Mouse (Mus musculus) heart, adult 11 months (tissue): ENCODE measurements around the gene Ufsp1.

Source experiments
- DNase-seq: peaks from one replicate; pipeline ENCODE4 v3.0.0; 2022

Ufsp1 gene

DNA sequence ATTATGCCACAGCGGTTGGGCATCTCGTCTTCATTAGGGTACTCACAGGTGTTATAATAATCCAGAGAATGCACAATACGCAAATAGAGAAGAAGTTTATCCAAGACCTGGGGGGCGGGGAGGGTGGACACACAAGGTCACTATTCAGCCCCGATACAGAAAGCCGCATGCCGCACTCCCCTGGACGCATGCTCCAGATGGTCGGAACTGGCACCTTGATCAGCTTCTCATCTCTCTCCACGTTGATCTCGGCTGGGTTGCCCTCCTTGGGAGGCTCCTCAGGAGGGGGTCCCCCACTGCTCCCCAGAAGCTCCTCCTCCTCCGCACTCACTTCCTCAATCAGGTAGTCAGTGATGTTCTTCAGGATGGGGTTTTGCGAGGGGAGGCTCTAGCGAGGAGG is 2.7 kb downstream of the Ufsp1 start:
- DNase-seq = peak; percentile 92

DNA sequence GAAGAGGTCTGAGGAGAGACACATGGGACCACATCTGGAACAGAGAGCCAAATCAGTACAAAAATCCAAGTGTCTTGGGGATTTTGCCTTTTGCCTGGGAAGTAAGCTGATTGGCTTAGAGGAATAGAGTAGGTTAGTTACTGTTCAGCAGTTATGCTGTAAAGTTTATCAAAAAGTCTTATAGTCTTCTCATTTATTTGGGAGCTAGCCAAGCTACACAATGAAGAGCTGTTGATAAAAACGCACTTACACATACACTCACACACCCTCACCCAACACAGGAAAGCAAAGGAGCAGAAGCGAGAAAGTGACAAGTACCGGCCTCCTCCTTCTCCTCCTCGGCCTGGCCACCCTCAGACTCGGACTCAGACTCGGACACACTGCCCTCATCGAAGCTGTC is 4.8 kb downstream of the Ufsp1 start:
- DNase-seq = no peak

DNA sequence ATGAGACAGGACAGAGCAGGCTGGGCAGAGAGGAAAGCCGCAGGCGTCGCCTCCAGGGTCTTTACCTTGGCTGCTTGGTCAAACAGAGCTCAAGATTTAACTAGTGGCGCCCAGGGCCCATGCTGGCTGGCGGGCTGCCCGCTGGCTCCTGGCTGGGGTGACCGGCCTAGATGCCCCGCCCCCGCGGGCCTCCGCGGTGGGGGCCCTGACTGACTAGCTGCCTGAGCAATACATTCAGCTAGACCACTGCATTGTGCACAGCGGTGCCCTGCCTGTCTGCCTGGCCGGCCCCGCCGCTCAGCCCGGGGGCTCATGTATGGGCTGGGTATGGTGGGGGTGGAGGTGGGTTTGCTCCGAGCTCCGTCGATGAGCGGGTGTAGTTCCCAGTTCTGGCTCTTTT is 6.8 kb downstream of the Ufsp1 start:
- peak; percentile 89 for DNase-seq

DNA sequence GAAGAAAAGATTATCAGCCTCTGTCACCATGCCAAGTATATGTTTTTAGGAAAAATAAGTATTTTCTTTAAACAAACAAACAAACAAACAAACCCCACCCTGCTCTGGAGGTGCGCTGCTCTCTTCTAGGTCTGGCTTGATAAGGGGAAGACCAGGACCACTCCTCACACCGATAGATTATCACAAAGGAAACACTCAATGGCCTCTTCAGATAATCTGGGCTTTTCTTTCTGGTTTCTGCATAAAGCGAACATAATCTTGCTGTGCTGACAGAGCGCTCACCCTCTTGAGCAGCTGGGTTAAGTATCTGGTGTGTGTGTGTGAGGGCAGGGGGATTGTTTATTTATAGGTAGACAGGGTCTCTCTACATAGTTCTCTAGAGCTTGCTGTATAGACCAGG is 9.2 kb downstream of the Ufsp1 start:
- no peak for DNase-seq

DNA sequence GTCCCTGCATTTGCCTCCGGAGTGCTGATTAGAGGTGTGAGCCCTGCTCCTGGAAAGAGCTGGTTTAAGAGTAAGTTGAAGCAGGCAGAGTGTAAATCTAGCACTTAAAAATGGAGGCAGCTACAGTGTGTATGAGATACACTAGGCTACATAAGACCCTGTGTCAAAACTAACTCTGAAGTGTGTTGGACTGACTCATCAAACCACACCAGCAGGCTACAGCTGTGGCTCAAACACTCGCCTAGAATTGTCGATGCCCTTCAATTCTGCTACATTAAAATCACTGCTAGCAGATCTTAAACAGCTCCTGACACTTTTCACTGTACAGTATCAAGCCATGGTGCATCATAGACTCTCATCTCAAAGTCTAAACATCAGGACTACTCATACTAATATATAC is 9.7 kb downstream of the Ufsp1 start:
- DNase-seq = no peak

DNA sequence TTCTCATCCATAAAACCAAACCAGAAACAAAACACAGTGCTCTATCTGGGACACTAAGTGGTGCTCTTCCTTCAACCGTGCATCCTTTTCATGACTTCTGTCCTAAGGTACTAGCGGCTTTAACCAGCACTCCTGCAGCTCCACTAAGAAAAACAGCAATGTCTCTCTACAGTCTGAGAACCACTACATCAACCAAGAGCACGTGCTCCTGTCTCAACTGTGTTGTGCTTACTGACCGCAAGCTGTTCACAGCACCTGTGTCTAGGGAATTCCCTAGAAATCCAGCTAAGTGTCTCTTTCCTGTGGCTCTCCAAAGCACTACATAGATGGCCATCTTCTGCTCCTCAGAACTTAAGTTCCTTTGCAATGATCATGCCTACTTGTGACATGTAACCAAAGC is 10.4 kb downstream of the Ufsp1 start:
- DNase-seq = no peak

DNA sequence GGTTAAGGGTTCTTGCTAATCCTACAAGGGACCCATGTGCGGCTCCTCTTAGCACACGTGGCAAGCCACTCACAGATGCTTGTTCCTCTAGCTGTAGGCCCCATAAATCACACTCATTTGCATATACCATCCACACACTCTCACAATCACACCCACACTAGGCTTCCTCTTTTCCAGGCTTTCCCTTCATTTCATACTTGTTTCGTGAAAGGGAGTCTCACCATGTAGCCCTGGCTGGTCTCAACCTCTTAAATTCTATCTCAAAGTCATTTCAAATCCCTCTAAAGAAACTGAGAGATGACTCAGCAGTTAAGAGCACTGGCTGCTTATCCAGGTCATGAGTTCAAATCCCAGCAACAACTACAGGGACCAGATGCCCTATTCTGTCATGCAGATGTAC is 11.4 kb downstream of the Ufsp1 start:
- no peak for DNase-seq

DNA sequence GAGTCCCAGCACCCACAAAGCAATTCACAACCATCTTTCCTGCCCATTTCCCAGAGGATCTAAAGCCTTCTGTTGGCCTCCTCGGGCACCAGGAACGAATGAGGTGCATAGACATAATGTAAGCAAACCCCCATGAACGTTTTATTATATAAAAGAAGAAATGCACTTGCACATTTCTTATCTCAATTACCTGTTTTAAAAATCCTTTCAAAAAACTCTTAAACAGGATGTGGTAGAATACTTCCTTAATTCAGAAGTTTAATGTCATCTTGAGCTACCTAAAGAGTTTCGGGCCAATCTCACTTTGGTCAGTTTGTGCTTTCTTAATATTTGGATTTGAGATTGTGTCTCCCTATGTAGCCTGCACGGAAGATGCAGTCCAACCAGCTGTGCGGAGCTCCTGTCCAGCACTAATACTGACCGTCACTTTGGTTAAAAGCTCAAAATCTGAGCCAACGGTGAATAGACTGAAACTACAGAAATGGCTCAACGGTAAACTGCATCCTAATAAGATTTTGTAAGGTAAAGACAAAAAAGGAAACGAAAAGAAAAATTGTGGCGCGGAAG is 12.1 kb downstream of the Ufsp1 start:
- DNase-seq = no peak

DNA sequence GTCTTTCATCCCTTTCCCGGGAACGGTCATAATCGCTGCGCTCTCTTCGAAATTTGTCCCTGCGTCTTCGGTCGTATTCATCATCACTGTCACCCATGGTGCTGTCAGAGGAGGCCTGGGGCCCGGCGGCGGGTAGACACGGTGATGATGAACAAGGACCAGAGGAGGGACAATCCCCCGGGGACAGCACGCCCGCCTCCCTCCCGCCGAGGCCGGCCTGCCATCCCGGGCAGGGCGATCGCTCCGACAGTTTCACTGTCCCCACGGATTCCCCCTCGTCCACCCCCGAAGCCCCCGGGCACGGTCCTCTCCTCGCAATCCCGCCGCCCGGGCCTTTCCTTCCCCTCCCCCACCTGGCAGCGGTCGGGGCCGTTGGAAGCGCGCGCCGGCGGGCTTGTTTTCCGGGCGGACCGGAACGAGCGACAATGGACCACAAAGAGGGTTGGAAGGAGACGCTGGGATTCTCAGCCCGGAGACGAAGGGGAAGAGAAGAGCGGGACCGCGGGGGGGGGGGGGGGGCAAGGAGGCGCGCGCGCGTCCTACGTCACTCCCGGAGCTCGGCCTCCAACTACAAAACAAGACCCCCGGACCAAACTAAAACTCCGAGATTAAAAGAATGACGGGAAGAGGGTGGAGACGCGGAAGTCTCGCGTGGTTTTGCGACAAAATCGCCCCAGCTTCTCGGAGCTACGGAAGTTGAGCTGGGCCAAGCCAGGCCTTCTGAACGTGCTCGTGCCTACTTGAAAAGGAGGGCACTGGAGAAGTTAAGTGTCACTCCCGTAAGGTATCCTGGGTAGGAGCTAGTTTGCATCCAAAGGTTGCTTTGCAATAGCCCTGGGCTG is 12.9 kb downstream of the Ufsp1 start, which contains the start of gene Srrt:
Srrt (minus strand) TSS at position 604 of the 842 bp plus-strand sequence.
- peak; percentile 99 for DNase-seq

DNA sequence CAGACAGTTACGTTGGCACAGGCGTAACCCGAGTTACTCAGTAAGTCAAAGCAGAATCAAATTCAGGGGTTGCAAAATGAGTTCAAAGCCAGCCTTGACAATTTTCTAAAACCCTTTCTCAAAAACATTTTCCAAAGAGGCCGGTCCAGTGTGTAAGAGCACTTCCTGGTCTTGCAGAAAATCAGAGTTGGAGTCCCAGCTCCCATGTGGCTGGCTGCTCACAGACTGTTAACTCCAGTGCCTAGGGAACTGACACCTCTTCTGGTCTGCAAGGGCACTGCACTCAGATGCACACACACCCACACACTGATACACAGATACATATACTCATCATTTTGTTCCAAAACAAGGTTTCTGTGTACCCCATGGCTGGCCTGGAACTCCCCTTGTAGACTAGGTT is 13.9 kb downstream of the Ufsp1 start:
- DNase-seq = no peak

DNA sequence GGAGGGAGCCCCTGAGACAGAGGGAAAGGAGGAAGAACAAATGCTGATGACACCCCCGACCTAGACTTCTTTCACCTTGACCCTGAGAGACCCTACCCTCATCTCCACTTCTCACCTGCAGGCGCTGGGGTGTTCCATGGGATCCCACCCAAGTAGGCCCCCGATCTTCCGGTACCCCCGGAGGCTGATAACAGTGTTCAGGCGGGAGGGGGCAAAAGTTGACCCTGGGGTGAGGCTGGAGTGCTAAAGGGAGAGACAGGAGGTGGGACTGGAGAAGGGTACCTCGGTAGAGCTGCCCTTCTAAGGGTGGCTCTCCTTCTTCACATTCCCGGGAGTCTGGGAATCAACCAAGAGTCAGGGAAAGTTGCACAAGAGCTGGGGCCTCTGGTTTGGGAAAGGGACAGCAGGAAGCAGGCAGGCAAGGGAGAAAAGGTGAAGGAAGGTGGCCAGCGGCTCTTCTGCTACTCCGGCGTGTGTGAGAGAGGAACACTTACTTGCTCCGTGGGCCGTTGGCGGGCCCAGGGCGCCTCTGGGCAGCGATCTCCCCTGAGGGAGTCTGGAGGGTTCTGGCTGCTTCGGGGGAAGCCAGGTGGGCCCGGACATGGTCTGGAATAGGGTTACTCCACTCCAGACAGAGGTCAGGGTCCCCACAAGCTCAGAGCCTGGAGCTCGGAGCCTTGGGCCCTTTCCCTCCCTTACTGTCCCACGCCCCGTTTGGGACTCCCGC is 19.2 kb downstream of the Ufsp1 start:
- DNase-seq = peak; percentile 96

DNA sequence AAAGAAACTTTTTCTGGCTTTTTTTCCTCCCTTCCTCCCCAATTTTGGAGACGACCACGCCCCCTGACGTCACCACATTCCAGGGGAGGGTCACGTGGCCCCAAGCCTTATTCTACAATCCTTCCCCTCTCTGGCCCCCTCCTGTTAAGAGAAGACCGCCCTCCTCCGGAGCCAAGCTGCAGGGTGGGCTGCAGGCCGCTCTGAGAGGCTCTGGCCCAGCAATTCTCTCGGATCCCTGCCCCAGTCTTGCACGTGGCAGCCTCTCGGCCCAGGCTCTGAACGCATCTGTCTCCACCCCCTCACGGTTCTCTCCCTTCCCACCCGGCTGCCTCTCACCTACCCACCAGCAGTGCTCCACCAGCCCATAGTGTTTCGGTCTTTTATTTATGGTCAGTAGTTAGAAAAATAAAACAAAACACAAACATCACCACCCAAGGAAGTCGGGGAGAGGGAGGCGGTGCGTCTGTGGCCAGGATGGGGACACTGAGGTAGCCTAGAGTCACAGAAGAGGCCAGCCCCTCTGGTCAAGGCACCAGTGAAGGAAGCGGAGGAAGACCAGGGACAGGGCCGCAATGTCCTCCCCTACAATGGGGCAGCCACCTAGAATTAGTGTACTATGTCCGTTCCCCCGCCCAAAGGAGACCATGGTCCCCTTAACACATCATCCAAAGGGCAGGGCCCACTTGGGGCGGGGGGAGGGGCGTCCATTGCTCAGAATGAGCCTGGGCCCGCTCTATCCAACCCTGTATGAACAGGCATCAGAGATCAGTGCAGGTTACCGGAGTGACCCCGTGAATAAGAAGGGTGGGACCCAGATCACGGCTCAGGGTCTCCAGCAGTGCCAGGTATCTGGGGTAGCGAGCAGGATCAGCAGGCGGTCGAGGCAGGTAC is 20.0 kb downstream of the Ufsp1 start, which contains the start of gene Trip6:
Trip6 (minus strand) TSS at position 212 of the 891 bp plus-strand sequence.
- peak; percentile 99 for DNase-seq

DNA sequence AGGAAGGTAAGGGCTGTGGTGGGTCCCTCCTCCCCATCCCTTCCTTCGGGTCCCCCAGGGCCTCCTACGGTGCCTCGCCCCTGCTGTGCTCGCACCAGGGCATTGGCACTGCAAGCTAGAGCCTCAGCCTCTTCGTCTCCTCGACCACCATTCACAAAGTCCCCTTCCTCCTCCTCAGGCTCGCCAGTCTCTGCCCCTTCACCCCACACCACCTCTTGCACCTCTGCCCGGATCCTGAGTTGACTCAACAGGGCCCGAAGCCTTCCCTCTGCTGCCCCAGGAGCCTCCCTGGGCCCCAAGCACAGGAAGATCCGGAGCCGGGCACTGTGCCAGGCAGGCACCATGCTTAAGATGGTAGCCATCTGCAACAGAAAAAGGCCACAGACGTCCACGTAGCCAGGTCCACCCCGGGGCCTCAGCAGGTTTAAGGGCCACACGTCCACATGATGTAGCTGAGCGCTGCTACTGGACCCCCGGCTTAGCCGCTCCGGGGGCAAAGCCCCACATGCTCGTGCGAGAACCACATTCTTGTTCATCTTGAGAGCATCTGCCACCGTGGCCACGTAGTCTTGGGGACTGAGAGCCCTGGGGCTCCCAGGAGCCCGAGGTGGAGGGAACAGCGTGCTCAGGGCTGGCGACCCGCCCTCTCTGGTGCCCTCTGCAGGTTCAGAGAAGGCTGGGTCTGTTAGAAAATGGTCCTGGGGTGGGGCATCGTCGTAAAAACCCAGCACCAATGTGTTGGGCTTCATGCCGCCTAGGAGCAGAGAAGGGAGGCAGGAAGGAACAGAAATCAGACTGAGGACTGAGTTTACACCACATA is 20.9 kb downstream of the Ufsp1 start:
- peak; percentile 94 for DNase-seq

DNA sequence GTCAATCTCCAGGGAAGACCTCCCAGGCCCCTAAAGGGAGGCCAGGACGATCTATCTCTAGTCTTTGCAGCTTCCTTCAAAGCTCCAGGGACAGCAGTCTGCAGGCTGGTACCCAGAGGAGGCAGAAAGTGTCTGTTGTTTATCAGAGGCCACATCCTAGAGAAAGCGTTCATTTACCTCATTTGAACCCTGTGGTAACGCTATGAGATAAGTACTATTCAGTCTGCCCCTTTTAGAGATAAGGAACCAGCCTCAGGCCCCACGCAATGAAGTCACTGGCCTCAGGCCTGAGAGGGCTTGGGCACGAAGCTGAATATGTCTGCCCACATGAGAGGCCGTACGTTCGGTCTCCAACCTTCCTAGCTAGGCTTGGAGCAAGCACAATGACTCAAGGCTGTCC is 22.9 kb downstream of the Ufsp1 start:
- no peak for DNase-seq

DNA sequence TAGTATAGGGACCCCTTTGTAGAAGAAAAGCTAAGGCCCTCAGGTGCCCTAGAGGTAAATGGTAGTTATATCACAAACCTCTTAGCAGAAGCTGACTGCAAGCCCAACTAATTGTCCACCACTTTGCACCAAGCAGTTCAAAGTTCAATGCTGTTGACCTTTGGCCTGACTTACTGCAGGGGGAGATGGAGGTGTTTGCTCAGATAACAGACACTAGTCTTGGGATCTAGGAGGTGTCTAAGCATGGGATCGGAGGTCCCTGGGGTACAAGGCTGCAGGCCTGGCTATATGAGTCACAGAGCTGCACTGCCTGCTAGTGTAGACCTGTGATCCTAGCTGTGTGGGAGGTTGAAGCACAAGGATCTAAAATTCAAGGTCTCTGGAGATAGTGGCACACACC is 24.1 kb downstream of the Ufsp1 start:
- DNase-seq = no peak

DNA sequence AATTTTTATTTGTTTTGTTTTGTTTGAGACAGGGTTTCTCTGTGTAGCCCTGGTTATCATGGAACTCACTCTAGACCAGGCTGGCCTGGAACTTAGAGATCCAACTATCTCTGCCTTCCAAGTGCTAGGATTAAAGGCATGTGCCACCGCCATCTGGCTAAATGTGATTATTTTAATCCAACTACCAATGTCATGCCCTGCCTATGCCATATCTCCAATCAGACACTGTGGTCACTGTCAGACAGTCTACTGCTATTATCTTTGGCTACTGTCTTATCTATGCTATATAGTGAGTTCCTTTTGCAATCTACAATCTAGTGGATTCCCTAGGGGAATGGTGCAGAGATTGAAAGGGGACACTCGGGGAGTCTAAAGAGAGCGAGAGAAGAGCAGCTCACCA is 26.6 kb downstream of the Ufsp1 start:
- DNase-seq = no peak

DNA sequence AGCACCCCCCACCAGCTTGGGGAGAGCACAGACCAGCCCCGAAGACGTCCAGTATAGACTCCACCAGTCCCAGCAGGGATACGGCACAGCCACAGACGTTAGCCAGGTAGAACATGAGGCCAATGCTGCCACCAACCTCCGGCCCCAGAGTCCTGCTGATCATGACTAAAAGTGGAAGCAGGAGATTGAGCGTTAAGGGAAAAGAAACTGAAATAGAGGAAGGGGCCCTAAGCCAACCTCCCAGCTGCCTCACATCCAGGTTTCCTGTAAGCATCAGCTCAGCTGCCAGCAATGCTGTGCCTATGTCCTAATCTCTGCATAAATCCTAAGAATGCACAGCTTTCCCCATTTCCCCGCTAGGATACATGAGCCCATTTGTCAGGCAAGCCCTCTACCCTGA is 36.5 kb downstream of the Ufsp1 start:
- DNase-seq = peak; percentile 90

DNA sequence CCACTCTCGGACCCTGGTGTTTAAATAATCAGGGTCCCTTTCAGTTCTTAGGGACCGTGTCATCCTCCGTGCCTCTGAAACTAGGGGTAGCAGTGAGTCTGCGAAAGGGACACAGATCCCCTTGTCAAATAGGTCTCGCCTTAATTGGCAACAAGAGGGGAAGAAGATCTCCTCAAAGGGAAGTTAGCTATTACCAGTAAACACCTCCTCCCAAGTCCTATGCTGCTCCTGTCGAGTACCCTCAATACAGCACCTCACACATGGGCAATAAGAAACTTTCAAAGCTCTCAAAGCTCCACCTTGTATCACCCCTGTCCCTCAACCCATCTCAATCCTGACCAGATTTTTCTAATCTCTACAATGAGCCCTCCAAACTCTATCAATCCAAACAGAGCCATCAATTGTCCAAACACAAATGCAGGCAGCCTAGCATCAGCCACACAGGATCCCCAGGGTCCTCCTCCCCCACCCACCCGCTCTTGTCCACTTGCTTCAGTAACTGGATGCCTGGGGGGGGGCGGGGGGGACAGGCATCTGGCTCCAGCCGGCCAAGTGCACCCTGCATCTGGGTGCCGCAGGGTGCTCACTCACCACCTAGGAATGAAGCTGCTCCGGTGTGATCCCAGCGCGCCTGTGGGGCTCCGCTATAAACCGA is 38.6 kb downstream of the Ufsp1 start:
- no peak for DNase-seq

DNA sequence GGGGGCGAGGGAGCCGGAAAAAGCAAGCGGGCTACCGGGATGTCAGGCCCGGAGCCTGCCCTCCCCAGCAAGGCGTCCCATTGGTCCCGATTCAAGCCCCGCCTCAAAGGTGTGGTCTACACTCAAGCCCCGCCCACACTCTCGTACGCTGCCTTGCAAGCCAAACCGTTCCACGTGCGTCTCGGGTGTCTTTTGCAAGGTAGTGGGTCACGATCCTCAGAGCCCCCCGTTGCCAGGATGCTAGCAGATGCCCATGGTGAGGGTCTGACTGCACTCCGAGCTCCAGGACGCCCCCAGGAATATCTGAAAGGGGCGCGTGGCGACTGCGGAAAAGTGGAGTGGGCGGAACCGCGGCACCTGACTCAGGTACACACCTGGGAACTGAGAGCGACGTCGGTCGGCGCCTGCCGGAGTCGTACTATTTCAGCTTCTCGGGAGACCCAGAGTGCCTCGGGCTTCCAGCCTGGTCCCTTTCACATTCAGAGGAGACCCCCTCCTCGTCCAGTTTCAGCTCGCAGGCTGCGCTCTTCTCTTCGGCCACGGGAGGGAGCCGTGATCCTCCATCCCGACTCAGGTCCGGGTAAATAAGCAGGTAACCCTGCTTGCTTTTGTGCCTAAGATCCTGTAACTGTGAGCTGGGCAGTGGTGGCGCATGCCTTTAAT is 39.2 kb downstream of the Ufsp1 start, which contains the start of gene Slc12a9:
Slc12a9 (minus strand) TSS at position 86 of the 663 bp plus-strand sequence.
- peak; percentile 99 for DNase-seq

DNA sequence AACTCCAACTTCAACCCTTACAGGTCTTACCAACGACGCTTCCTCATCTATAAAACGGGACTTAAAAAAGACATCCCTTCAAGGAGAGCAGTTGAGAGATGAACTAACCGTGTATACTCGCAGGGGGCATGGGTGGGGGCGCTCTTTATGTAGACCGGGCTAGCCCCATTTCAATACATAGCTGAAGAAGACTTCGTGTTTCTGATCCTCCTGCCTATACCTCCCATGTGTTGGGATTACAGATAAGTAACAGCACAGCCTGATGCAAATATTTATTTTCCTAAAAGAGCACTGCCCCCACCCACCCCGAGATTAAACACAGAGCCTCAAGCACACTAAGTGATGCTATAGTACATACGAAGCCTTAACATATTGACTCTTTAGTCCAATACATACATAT is 39.9 kb downstream of the Ufsp1 start:
- DNase-seq = peak; percentile 83

DNA sequence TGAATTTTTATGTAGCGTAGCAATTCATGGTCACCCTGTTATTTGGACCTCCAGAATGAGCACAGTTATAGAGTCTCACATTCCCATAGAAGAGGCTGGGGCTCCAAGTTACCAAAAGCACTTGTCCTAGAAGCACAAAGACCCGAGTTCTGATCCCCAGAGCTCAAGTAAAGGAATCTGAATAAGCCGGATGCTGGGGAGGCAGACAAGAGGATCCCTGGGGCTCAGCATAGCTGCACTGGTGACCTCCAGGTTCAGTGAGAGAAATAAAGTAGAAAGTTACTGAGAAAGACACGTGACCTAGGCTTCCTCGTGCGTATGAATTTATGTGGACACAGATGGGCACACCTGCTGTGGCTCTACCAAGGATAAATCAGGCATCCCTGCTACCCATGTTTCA is 40.6 kb downstream of the Ufsp1 start:
- DNase-seq = peak; percentile 84
